Mouse (Mus musculus): ENCODE measurements at regions not wholly inside any gene's neighbourhood (a gene's known extent, or its start where the extent isn't known, plus 50 kb on each side); places are given as distances from the start of the nearest gene placed in this dataset.
A peak's percentile ranks its signal among the peaks of the same experiment; 100 is the strongest.

DNA sequence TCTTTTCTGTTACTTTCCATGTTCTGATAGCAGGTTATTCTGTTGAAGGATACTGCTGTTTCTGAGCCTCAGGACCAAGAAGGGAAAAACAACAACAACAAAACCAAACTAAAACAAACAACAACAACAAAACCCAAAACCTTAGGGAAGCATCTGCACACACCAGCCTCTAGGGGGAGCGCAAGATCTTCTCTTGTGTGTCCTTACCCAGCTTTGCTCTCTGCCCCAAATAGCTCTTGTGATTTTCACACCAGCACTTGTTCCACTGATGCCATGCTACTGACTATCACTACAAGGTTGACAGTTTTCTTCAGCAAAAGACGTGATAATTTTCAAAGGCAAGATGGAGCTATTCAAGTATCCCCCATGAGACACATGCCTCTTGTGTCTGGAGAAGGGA, 59.8 kb upstream of the Nrg3 start:
- 16% methylated on average over 2 of the region's 2 CpGs for WGBS

More for the DNA sequence above, 59.8 kb upstream of the Nrg3 start:
- Histone ChIP-seq H3K4me3 (no peak overlapping the region), H3K27ac (replicated peaks) (no peak overlapping the region), H3K36me3 (replicated peaks) (no peaks in the 10 kb centered on the region), H3K9me3 (no peaks in the 10 kb centered on the region), H3K4me1 (no peaks in the 10 kb centered on the region), H3K27me3 (replicated peaks; ENCODE audit: low read depth, poor library complexity, severe bottlenecking) (no peaks in the 10 kb centered on the region)
- DNase-seq (ENCODE audit: low spot score): peak; percentile 50
